Mouse (Mus musculus) thymus, postnatal 10 days (tissue): ENCODE data around the gene Rnf138rt1.

ENCODE experiments used
- DNase-seq, 2 experiments: peaks; one replicate each; pipeline ENCODE4 v3.0.0; 2021; ENCODE audit warnings: low spot score in 2 of 2

Gene Rnf138rt1

GRCm38 (mm10) chrX:163760617-163761434 is at the start of gene Rnf138rt1:
Gene Rnf138rt1, minus strand, starts transcription at chrX:163761329.
- no peak for DNase-seq

GRCm38 (mm10) chrX:163807270-163807669 is 46.1 kb upstream of the Rnf138rt1 start:
- no peak for DNase-seq

DNA sequence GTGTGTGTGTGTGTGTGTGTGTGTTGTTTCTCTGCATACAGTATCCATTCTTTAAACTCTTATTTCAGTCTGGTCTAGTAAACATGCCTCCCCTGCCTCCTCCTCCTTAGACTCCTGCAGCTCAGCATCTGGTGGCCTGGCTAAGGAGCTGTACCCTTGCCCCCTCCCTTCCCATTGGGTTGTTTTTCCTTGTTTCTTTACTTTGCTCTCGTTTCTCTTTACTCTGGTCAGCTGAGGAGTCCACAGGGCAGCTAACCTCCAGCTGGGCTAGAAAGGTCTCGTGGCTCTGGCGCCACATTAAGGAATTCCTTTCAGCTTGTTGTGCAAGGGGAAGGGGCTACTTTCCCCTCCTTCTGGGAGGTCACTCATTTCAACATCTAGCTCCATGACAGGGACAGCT is 5.2 kb upstream of the Rnf138rt1 start:
- no peak for DNase-seq

GRCm38 (mm10) chrX:163761435-163761828 is 303 bp upstream of the Rnf138rt1 start:
- DNase-seq: no peak

DNA sequence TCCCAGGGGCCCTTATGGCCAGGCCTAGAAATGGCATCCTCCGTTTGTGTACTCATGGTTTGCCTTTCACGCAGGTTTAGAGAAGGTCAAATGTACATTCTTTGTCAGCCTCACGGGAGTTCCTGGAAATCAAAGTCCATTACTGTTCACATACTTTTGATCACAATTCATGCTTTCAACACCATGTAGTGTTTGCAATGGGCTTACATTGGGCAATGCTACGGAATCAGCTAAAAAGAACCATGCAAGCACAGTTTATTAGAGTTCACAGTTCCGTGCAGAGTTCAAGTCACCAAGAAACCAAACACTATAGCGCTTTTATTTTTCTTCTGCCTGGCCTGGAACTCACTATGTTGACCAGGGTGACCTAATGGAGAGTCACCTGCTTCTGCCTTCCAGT is 15.1 kb downstream of the Rnf138rt1 start:
- no peak for DNase-seq

DNA sequence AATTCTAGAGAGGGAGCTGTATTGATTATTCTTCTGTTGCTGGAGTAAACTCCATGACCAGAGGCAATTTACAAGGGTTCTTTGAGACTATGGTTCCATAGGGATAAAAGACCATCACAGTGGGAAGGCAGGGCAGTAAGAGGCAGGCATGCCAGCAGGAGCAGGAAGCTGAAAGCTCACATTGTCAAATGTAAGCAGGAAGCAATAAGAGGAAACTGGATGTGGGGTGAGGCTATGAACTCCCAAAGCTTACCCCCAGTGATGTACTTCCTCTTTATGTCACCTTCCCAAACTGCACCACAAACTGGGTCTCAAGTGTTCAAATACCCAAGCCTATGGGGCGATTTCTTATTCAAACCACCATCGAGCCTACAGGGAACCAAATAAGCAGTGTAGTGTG is 17.2 kb downstream of the Rnf138rt1 start:
- DNase-seq: no peak

DNA sequence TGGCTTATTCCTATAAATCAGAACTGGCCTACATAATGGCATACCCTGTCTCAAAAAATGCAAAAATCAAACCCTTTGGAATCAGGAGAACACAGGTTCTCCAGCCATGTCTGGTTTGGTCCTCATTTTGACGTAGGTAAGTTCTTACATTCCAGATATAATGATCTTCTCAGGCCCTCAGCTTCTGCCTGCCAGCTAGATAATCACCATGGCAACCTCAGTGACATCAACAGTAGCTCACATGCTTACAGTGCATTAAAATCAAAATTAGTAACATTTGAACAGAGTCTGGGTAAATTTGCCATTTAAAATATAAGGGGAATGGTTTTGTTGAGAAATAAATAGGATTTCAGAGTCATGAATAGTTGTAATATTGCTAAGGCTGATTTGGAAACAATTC is 22.2 kb downstream of the Rnf138rt1 start:
- no peak for DNase-seq

DNA sequence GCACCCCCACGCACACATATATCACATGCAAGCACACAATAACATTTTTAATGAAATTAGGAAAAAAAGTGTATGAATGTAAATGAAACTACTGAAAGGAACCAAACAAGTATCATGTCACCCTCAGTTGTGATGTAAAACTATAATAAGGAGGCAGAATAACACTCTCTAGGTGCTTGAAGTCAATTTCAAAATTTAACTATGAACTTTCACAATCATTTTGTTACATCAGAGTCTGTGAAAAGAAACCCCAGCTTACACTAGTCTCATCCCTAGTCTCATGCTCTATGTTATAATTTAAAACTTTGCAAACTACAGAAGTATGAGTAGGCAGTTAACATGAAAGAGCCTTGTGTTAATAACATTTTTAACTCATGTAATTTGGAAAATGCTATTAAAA is 27.0 kb downstream of the Rnf138rt1 start:
- DNase-seq: no peak

DNA sequence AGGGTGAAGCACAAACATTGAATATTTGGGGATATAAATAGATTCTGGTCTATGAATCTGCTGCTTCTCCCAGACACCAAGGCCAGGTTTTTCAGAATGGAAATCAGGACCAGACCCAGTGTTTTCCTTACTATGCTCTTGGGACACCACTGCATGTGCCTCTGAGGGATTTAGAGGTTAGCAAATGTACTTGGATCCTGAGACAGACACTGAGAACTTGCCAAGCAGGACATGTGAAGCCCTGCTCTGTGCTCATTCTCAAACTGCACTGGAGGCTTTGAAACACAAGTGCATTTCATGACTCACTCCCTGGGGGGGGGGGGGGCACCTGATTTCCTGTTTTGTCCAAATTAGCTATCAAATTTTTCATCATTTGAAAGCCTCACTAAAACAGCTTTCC is 37.5 kb downstream of the Rnf138rt1 start:
- DNase-seq: no peak

- DNase-seq: no peak
Observed at GRCm38 (mm10) chrX:163722785-163723577, 38.1 kb downstream of the Rnf138rt1 start.

- no peak for DNase-seq
Observed at GRCm38 (mm10) chrX:163720597-163720996, 40.5 kb downstream of the Rnf138rt1 start.
